Mouse (Mus musculus): ENCODE results near the gene Lrrtm4.

DNA sequence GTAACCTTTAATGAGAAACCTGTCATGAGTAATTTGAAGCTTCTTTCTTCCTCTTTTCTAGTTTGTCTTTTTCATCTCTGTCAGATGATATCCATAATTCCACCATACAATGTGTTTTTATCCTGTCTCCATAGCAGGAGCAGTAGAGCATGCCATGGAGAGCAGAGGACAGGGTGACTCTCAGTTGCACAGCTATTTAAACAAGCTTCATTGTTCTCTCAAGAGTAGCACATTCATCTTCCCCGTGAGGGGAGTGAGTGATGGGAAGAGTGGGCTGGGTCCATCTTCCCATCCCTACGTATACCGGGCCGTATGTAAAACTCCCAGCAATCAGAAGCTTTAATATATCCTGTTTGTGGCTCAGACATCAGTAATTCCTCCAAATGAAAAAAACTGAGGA, 370.9 kb downstream of the Lrrtm4 start:
- no peak for TF ChIP-seq NELFE (IDR thresholded peaks at IDR 0.05; ENCODE audit: low read depth, low read length)
- no peak for TF ChIP-seq TAL1 (IDR thresholded peaks at IDR 0.05; ENCODE audit: low read length)
- TF ChIP-seq POLR2A (IDR thresholded peaks at IDR 0.05; ENCODE audit: control insufficient read depth in 1 of 2, insufficient read depth in 1 of 2, low read depth in 1 of 2, low read length in 2 of 2, poor library complexity in 1 of 2): no peak
- no peak for TF ChIP-seq CTCF (IDR thresholded peaks at IDR 0.05 in 2 of 3, conservative IDR thresholded peaks at IDR 0.05 in 1 of 3; ENCODE audit: control insufficient read depth in 1 of 3, insufficient read depth in 1 of 3, low read depth in 2 of 3, low read length in 3 of 3, poor library complexity in 1 of 3, severe bottlenecking in 1 of 3)
- no peak for TF ChIP-seq RCOR1 (IDR thresholded peaks at IDR 0.05; ENCODE audit: low read depth, low read length)
- no peak for TF ChIP-seq USF1 (IDR thresholded peaks at IDR 0.05; ENCODE audit: low read depth, low read length)
- TF ChIP-seq POLR2AphosphoS5 (IDR thresholded peaks at IDR 0.05; ENCODE audit: borderline replicate concordance, low read depth, low read length): no peak
- TF ChIP-seq JUND (IDR thresholded peaks at IDR 0.05; ENCODE audit: low read depth, low read length): no peak
- TF ChIP-seq SMC3 (IDR thresholded peaks at IDR 0.05; ENCODE audit: low read depth, low read length): no peak
- no peak for TF ChIP-seq EP300 (IDR thresholded peaks at IDR 0.05; ENCODE audit: low read depth in 1 of 2, low read length in 2 of 2)
- no peak for TF ChIP-seq MAZ (IDR thresholded peaks at IDR 0.05; ENCODE audit: low read depth, low read length)
- no peak for TF ChIP-seq RAD21 (IDR thresholded peaks at IDR 0.05; ENCODE audit: low read depth, low read length)
- no peak for TF ChIP-seq E2F4 (IDR thresholded peaks at IDR 0.05; ENCODE audit: borderline replicate concordance, low read depth, low read length)
- no peak for TF ChIP-seq GATA1 (IDR thresholded peaks at IDR 0.05; ENCODE audit: low read depth, low read length)

Data from MEL (cell line).